In the genomic region with DNA sequence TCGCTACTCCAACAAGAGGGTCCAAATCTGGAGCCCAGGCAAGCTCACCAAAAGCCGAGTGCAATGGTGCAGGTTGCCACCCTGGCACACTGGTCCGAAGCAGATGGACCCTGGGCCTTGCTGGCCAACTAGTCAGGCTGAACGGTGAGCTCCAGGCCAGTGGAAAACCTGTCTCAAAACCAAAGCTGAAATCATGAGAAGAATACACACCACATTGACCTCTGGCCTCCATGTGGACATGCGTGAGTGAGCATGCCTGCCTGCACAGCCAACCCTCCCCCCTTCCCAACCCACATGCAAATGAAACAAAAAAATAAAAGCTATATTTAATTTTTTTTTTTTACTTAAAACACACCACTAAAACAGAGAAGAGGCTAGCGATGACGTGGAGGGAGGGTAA, we compare ENCODE assay signal across 18 mouse cellular contexts.
A peak's percentile ranks its signal among the peaks of the same experiment; 100 is the strongest.
DNase-seq lines count a peak whose midpoint lies in the region; ATAC-seq and TF ChIP-seq lines count a peak whose summit lies in the region.
"Had no signal": no experiment of that assay in that cellular context is flagged by ENCODE, and none has a peak within 500 bp of the region (broad histone marks: within the 10 kb centered on the region; RNA-seq: fewer than 3 reads in every experiment).

No protein-coding gene starts in this region.

- no peak for ATAC-seq in intestine, embryonic 15.5 days
- ATAC-seq in frontal cortex, adult (ENCODE audit: low TSS enrichment): no peak
- ATAC-seq: hindbrain, postnatal 0 days; midbrain, embryonic 15.5 days had no signal

- TF ChIP-seq CTCF in spleen, adult 2 months (IDR thresholded peaks at IDR 0.05; ENCODE audit: extremely low read depth, insufficient read depth, insufficient read length, insufficient replicate concordance): no peak

- H3K4me3 ChIP-seq in spleen, adult 2 months (ENCODE audit: extremely low read depth, insufficient read depth, insufficient read length): peak overlapping the region; percentile 25; the same call in 1 of the 2 replicates
- no peak overlapping the region for H3K4me3 ChIP-seq in intestine, embryonic 15.5 days (replicated peaks)
- H3K4me3 ChIP-seq: forebrain, embryonic 12.5 days; liver, embryonic 13.5 days; midbrain, embryonic 15.5 days had no signal

- H3K9me3 ChIP-seq in intestine, embryonic 15.5 days: no peaks in the 10 kb centered on the region
- H3K9me3 ChIP-seq: forebrain, embryonic 12.5 days; liver, embryonic 13.5 days; midbrain, embryonic 15.5 days had no signal

- H3K4me1 ChIP-seq in spleen, adult 2 months (ENCODE audit: control insufficient read depth, insufficient read depth, insufficient read length): peaks cover 26% of the 10 kb centered on the region
- no peaks in the 10 kb centered on the region for H3K4me1 ChIP-seq in intestine, embryonic 15.5 days (replicated peaks)
- H3K4me1 ChIP-seq: forebrain, embryonic 12.5 days; liver, embryonic 13.5 days; midbrain, embryonic 15.5 days had no signal

- H3K36me3 ChIP-seq in spleen, adult 2 months (ENCODE audit: control insufficient read depth, insufficient read depth, low read length): no peaks in the 10 kb centered on the region
- H3K36me3 ChIP-seq in intestine, embryonic 15.5 days: no peaks in the 10 kb centered on the region
- H3K36me3 ChIP-seq: forebrain, embryonic 12.5 days; liver, embryonic 13.5 days; midbrain, embryonic 15.5 days had no signal

- no peak overlapping the region for H3K4me2 ChIP-seq in intestine, embryonic 15.5 days (replicated peaks)
- H3K4me2 ChIP-seq: forebrain, embryonic 12.5 days; heart, embryonic 11.5 days; liver, embryonic 13.5 days; midbrain, embryonic 15.5 days had no signal

- peak overlapping the region; percentile 95 for H3K27ac ChIP-seq in spleen, adult 2 months (ENCODE audit: insufficient read depth, low read length)
- no peak overlapping the region for H3K27ac ChIP-seq in intestine, embryonic 15.5 days
- H3K27ac ChIP-seq: forebrain, embryonic 12.5 days; hindbrain, postnatal 0 days; liver, embryonic 13.5 days; midbrain, embryonic 15.5 days had no signal

- H3K9ac ChIP-seq in intestine, embryonic 15.5 days: no peak overlapping the region
- H3K9ac ChIP-seq: forebrain, embryonic 12.5 days; liver, embryonic 13.5 days; midbrain, embryonic 15.5 days had no signal

- 49% methylated on average over 7 of the region's 7 CpGs for WGBS in spleen, adult 2 months
- 89% methylated on average over 7 of the region's 7 CpGs for WGBS in intestine, embryonic 15.5 days

- H3K27me3 ChIP-seq in spleen, adult 2 months (ENCODE audit: control insufficient read depth, insufficient read depth, low read length): no peaks in the 10 kb centered on the region
- H3K27me3 ChIP-seq in intestine, embryonic 15.5 days (replicated peaks): no peaks in the 10 kb centered on the region
- H3K27me3 ChIP-seq: forebrain, embryonic 12.5 days; liver, embryonic 13.5 days; midbrain, embryonic 15.5 days had no signal

- DNase-seq in cerebellum, postnatal 14 days: peak; percentile 62 to 74
- no peak for DNase-seq in cerebellum, adult 11 months
- DNase-seq in spleen, adult 2 months (ENCODE audit: low read depth in 1 of 2, low spot score in 2 of 2): peak in 1 of 2 experiments; percentile 69
- DNase-seq in spleen, postnatal 4 days (ENCODE audit: low spot score in 2 of 2): no peak
- DNase-seq in kidney, postnatal 10 days: peak; percentile 49
- DNase-seq in cerebellum, postnatal 36 days: no peak
- DNase-seq: adrenal gland, postnatal 36 days; cerebellum, adult 9-10 months; gastrocnemius, postnatal 36 days; layer of hippocampus, postnatal 36 days; liver, embryonic 13.5 days; retina, postnatal 1 day had no signal

- no peak for TF ChIP-seq POLR2A in spleen, adult 2 months (IDR thresholded peaks at IDR 0.05; ENCODE audit: low read depth, low read length)

Comparison
In these comparisons a context has a peak if more than half of its experiments do, and no peak if none do; other contexts are left out.
1. DNase-seq: peak in cerebellum, postnatal 14 days (2 of 2) and kidney, postnatal 10 days (single experiment); none in cerebellum, adult 11 months (single experiment), spleen, postnatal 4 days (0 of 2) and cerebellum, postnatal 36 days (0 of 2).